Mouse (Mus musculus) E14TG2a.4 (cell line): Measurements from ENCODE around the gene Tsc22d1.

Source experiments
- CTCF ChIP-seq: conservative IDR thresholded peaks from 2 replicates; pipeline ENCODE4 v1.5.1; 2014; ENCODE audit warnings: low read length
- POU5F1 ChIP-seq: IDR thresholded peaks from 2 replicates; pipeline ENCODE4 v1.6.1; 2014; ENCODE audit warnings: low read length, borderline replicate concordance

DNA sequence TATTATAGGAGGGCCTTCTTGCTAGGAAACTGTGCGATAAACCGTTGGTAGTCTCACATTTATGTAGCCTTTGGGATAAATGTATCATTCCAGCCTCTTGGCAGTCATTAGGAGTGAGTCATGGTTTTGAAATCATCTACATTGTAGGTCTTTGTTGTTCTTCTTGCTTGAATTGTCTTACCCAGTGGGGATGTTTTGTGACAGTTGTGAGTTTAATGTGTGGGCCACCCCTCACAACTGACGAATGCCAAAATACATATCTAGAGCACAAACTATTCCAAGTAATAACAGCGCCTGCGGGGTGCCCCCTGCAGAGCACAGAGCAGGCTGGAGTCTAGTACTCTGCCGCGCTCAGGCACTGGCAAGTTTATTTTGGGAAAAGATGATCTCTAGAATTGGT, 40.4 kb downstream of the Tsc22d1 start:
- no peak for TF ChIP-seq CTCF
- TF ChIP-seq POU5F1, result no peak
